Mouse (Mus musculus) C2C12 (cell line): ENCODE measurements at regions not wholly inside any gene's neighbourhood (a gene's known extent, or its start where the extent isn't known, plus 50 kb on each side); places are given as distances from the start of the nearest gene placed in this dataset.

Experiments
- H3K27me3 ChIP-seq: one replicate; pipeline ENCODE4 v1.6.1; 2011; ENCODE audit not compliant: control insufficient read depth, insufficient read depth, insufficient read length
- H3K36me3 ChIP-seq: one replicate; pipeline ENCODE4 v1.6.1; 2011; ENCODE audit not compliant: control insufficient read depth, insufficient read depth
- H3K4me3 ChIP-seq: one replicate; pipeline ENCODE4 v1.5.1; 2011; ENCODE audit warnings: mild to moderate bottlenecking, control low read depth; ENCODE audit not compliant: poor library complexity, insufficient read depth, severe bottlenecking
- H3K79me2 ChIP-seq: one replicate; pipeline ENCODE4 v1.6.1; 2011; ENCODE audit not compliant: control insufficient read depth, insufficient read depth
- H3K79me3 ChIP-seq: one replicate; pipeline ENCODE4 v1.6.1; 2011; ENCODE audit warnings: low read depth, control low read depth
- H3ac ChIP-seq: one replicate; pipeline ENCODE3; 2011; ENCODE audit warnings: low read depth; ENCODE audit not compliant: control insufficient read depth, insufficient read length
- CEBPB ChIP-seq: IDR thresholded peaks from one replicate; pipeline ENCODE4 v1.6.1; 2011; ENCODE audit warnings: low read depth, mild to moderate bottlenecking, control low read depth, moderate library complexity
- CTCF ChIP-seq: IDR thresholded peaks from one replicate; pipeline ENCODE4 v1.5.1; 2011; ENCODE audit not compliant: control insufficient read depth, insufficient read depth, insufficient read length
- FOSL1 ChIP-seq: IDR thresholded peaks from one replicate; pipeline ENCODE4 v1.8.0; 2011; ENCODE audit warnings: mild to moderate bottlenecking, low read length; ENCODE audit not compliant: poor library complexity, insufficient read depth, severe bottlenecking
- MAX ChIP-seq: IDR thresholded peaks from one replicate; pipeline ENCODE4 v1.6.1; 2011; ENCODE audit warnings: mild to moderate bottlenecking, control low read depth
- MYOD1 ChIP-seq: IDR thresholded peaks from one replicate; pipeline ENCODE4 v1.6.1; 2011; ENCODE audit warnings: low read depth; ENCODE audit not compliant: control insufficient read depth, insufficient read length
- MYOG ChIP-seq: IDR thresholded peaks from one replicate; pipeline ENCODE4 v1.6.1; 2011; ENCODE audit not compliant: control insufficient read depth, insufficient read length; ENCODE audit errors: extremely low read depth
- USF1 ChIP-seq: IDR thresholded peaks from one replicate; pipeline ENCODE4 v1.6.1; 2011; ENCODE audit warnings: low read depth, mild to moderate bottlenecking, control low read depth, moderate library complexity

DNA sequence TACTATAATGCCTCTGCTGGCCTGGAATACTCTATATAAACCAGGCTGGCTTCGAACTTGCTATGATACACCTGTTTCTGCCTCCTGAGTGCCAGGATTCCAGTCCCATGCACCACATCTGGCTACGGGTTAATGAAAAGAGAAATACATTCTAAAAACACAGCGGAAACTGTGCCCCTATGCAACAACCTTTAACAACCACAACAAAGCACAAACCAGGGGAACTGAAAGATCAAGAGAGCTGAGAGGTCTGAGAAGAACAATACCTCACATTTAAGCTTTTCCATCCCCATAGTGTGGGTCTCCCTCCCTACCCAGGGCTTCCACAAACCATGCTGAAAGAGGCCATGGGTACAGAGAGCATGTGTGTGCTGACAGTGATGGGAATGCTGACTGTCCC lies 501.0 kb upstream of the Kif2a start:
- Histone ChIP-seq H3K36me3 (no peaks in the 10 kb centered on the region), H3K79me3 (no peaks in the 10 kb centered on the region), H3K27me3 (no peaks in the 10 kb centered on the region), H3K79me2 (no peaks in the 10 kb centered on the region), H3ac (no peak overlapping the region), H3K4me3 (no peak overlapping the region)
- TF ChIP-seq MYOG = no peak
- TF ChIP-seq CEBPB = no peak

DNA sequence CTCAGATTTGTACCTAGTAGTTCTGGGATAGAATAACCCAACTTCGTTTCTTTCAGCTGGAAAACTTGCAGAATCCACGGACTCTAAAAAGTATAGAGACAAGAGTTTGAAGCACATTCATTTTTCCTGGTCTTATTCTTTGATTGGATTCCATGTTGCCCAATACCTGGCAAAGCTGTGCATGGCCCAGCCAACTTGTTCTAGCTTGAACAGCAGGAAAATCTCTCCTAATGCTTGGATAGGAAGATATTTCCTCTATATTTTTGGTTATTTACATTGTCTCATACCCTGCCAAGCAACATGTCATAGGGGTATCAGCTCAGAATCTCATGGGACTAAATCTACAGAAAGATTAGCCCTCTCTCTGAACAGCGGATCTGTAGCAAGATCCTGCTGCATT lies 492.3 kb upstream of the Kif2a start:
- TF ChIP-seq MAX (no peak), USF1 (no peak), FOSL1 (no peak), MYOG (no peak), CTCF (no peak), CEBPB (no peak), MYOD1 (no peak)
- Histone ChIP-seq H3K36me3 (no peaks in the 10 kb centered on the region), H3K79me3 (no peaks in the 10 kb centered on the region), H3ac (no peak overlapping the region), H3K27me3 (no peaks in the 10 kb centered on the region), H3K79me2 (no peaks in the 10 kb centered on the region), H3K4me3 (no peak overlapping the region)

DNA sequence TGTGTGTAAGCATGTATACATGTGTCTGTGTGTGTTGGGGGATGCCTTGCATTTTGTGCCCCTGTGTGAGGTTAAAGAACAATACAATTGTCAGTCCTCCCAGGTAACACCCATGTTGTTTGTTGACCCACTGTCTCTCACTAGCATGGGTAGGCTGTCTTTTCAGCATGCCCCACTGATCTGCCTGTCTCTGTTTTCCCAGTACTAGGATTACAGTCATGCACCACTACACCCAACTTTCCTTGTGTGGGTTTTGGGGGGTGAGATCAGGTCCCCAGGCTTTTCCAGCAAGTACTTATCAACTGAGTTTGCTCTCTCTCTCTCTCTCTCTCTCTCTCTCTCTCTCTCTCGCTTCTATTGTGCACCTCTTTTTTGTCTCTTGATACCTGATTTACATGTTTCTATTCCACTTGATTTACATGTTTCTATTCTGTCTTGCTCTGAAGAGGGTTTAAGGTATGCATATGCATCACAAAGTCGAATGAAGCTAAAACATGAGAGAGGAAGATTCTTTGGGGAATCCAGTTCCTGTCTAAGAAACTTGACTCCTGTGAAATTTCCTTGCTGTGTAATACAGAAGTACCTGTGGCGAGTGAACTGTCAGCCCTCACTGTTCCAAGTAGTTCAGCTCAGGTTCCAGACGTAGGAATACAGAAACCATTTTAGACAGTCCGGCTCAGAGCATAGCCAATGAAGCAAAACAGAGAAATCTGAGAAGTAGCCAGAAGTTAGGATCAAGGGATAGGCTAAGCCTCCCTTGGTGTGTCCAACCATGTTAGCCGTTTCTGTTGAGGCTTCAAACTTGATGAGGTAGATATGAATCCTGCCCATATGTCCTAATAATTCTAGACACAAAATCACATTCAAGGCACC lies 491.6 kb upstream of the Kif2a start:
- H3ac ChIP-seq = no peak overlapping the region
- H3K79me3 ChIP-seq = no peaks in the 10 kb centered on the region
- no peak overlapping the region for H3K4me3 ChIP-seq
- no peaks in the 10 kb centered on the region for H3K79me2 ChIP-seq
- no peaks in the 10 kb centered on the region for H3K36me3 ChIP-seq
- TF ChIP-seq MYOG = no peak
- no peaks in the 10 kb centered on the region for H3K27me3 ChIP-seq

DNA sequence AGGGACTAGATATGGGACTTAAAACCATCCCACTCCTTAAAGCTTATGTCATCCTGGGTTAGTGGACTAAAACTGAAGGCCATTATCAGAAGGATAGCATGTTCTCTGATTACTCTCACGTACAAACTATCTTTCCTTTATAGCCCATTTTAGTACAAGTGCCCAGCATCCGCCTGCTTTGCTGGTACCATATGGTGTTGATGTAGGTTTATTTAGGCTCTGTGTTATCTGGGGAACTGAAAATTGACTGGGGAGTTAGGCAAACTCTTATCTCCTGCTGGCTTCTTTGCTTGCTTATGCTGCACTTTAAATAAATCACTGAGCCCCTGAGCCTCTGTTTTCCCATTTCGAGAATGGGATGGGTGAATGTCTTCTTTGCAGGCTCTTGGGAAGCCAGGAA lies 485.4 kb upstream of the Kif2a start:
- Histone ChIP-seq H3K27me3 (no peaks in the 10 kb centered on the region), H3ac (no peak overlapping the region), H3K4me3 (no peak overlapping the region), H3K79me2 (no peaks in the 10 kb centered on the region), H3K79me3 (no peaks in the 10 kb centered on the region), H3K36me3 (no peaks in the 10 kb centered on the region)
- TF ChIP-seq MAX (no peak), CEBPB (no peak), MYOG (no peak), CTCF (no peak), USF1 (no peak)

DNA sequence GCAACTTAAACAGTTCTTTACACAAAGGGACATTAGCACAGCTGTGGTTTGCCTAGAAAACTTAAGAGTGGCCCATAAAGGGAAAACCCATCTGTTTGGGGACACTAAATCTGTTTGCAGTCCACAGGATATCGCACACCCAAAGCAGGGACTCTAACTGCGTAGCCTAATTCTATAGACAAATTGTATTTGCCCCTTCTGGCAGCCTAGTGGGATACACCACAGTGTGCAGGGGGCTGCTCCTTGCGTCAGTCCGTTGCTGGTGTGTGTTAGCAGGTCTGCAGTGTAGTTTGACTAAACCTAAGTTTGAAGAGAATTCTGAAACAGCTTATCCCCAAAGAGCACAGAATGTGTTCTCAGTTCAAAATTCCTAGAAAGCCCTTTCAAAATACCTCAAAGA lies 484.9 kb upstream of the Kif2a start:
- Histone ChIP-seq H3K27me3 (no peaks in the 10 kb centered on the region), H3K4me3 (no peak overlapping the region), H3K79me3 (no peaks in the 10 kb centered on the region), H3ac (no peak overlapping the region), H3K79me2 (no peaks in the 10 kb centered on the region), H3K36me3 (no peaks in the 10 kb centered on the region)
- TF ChIP-seq CTCF = no peak

DNA sequence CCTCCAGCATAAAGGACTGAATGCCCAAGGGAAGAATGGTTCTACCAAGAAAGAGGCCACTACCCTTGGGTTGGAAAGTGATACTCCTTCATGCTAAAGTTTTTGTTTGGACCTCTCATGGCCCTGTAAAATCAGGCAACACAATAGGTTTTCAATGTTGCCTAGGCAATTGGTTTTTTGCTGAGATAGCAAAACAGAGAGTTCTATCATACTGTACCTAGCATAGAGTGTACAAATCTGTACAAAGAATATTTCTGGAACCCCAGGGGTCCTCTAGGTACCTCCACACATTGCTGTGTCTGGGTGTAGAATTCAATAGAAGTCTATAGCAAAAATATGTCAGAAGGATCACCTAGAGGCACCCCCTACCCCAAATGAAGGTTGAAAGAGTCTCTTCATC lies 483.4 kb upstream of the Kif2a start:
- no peaks in the 10 kb centered on the region for H3K79me2 ChIP-seq
- H3ac ChIP-seq = no peak overlapping the region
- no peak for TF ChIP-seq CEBPB
- TF ChIP-seq USF1 = no peak
- TF ChIP-seq CTCF = no peak
- no peak for TF ChIP-seq FOSL1
- no peak for TF ChIP-seq MYOG
- TF ChIP-seq MAX = no peak
- no peak for TF ChIP-seq MYOD1
- H3K4me3 ChIP-seq = no peak overlapping the region
- H3K36me3 ChIP-seq = no peaks in the 10 kb centered on the region
- no peaks in the 10 kb centered on the region for H3K27me3 ChIP-seq
- no peaks in the 10 kb centered on the region for H3K79me3 ChIP-seq
